Mouse (Mus musculus) thymus, postnatal 4 days (tissue): ENCODE measurements around the gene Hoxa10.
A peak's percentile ranks its signal among the peaks of the same experiment; 100 is the strongest.

ENCODE experiments used
- DNase-seq: peaks from one replicate; pipeline ENCODE4 v3.0.0; 2021

Hoxa10 gene

DNA sequence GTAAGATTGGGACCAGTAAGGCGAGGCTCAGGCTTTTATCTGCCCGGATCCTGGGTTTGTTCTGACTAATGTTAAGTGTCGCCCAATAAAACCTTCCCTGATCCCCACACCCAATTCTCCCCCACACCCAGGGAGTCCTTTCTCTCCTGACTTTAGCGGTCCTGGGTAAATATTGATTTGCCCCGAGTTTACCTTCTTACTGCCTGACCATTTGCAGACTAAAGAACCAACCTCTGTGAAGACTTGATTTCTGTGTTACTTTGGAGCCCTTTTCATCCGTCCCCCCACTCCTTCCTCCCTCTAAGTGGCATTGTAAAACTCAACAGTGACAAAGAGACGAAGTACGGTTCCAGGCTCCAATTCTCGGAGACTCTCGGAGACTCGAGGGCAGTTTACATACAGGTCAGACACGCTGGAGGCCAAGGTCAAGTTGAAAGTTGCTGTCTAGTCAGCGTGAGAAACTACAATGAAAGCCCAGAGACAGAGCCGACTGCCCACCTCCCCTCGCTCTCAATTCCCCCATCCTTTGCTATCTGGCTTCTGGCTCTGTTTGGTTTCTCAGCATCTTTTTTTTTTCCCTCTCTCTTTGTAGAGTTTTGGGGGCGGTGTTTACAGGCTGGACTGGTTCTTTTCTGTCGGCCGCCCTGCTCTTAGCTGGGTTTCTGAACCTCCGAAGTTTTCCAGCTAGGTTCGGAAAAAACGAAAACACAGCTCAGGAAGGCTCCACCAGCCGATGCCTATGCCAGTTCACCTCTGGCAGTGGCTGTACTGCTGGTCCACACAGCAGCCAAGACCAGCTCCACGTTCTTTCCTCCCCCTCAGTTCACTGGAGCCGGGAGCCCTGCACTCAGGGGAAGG, 22.0 kb upstream of the Hoxa10 start:
- DNase-seq: peak; percentile 26

DNA sequence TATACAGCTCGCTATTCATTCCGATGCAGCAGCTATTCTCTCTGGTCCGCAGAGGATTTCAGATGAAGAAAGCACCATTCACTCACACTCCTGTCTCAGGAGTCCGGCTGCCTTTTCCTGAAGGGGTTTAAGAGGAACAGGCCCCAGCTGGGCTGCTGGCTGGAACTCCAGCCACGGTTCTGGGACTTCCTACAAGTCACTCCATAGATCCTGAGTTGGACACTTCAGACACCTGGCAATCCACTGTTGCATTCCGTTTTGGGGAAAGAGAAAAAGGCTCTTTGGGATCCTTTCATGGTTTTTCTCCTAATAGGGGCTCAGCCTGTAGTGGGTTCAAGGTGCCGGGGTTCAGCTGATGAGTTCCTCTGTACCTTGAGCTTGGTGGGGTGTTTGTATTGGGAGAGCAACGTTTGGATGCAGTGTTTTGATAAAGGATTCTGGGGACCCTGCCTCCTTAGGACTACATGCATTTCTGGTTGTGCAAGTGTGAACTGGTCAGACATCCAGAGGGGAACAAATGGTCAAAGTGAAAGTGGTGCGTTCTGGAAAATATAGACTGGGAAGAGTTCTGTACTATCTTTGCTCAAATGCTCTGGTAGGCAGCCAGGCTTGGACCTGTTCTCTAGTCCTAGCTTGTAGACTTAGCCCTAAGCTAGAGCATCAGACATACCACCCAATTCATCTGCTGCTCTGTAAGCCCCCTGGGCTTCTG, 21.3 kb upstream of the Hoxa10 start:
- DNase-seq: no peak

DNA sequence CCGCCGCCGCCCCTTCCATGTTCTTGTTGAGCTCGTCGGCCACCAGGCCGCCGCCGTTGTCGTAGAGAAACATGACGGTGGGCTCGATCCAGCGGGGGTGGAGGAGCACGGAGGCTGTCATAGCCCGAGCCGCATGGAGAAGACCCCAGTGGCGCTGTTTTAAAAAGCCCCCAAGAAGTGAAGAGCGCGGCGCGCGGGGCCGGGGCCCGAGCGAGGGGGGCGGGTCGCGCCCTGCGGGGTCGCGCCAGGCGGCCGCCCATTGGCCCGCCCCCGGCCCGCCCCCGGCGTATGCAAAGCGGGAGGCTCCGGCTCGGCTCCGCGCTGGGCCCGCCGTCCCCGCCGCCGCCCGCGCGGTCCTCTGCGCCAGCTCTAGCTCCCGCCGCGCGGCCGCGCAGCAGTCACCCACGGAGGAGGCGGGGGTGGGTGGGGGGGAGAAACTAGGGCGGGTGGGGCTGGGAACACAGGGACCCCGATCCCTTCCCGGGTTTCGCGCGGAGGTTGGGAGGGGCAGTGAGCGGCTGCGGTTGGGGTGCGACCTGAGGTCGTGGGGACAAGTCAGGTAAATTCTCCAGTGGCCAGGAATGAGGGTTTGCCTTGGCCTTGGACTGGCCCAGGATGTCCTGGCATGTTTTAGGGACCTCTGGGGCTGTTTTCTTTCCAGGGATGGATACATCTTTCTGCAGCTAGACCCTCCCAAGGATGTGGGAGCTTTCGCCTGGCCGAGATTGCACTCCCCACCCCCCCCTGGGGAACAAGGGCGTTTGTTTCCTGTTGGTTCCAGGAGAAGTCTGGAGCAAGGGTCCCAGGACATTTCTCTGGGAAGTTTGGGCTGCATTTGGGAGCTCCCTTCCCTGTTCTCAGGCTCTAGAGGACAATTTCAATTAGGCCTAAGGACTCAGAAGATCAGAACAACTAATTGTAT, 20.3 kb upstream of the Hoxa10 start, which contains the start of gene Hoxa13:
Gene Hoxa13, minus strand, starts transcription at position 227 of the 922 bp plus-strand sequence.
- DNase-seq: peak; percentile 83

DNA sequence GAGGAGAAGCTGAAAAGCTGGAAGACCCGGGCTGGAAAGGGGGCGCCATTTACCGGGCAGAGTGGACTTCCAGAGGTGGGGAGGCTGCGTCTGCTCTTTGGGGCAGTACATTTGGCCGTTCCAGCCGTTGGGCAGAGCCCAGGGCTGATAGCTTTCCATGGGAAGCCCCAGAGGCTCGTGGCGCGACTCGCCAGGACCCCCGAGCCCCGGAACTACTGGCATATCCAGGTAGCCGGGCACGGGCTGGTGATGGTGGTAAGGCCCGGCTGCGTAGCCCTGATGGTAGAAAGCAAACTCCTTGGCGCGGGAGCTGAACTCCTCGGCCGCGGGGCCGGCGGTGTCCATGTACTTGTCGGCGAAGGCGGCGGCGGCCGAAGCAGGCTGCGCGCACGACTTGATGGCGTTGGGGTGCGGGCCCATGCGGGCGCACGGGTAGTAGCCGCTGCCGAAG, 19.2 kb upstream of the Hoxa10 start:
- no peak for DNase-seq

DNA sequence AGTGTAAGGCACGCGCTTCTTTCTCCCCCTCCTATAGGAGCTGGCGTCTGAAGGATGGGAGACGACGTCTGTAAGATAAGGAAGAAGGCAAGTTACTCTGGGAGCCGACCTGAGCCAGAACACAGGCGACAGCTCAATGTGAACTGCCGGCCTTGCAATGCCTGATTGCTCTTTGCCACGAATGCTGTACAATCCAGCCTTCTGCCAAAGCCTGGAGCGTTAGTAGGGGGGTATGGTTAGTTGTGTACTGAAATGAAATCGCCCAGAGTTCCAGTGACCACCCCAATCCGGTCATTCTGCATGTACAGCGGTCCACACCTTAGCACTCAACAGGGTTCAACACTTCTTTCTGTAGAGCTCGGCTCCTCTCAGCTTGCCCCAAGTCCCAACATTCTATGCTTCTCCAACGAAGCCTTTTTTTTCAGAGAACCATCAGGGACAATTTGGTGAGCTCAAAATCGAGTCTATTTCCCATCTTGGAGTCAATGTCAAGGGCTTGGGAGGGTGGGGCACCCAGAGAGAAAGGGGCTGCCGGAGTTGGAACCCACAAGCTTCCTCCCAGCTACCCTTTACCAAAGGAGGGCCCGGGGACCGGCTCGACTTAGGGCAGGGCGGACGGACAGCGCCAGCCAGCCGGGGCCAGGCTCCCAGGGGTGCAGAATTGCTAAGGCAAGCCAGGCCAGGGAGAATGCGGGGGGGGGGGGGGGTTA, 18.6 kb upstream of the Hoxa10 start:
- peak; percentile 42 for DNase-seq

DNA sequence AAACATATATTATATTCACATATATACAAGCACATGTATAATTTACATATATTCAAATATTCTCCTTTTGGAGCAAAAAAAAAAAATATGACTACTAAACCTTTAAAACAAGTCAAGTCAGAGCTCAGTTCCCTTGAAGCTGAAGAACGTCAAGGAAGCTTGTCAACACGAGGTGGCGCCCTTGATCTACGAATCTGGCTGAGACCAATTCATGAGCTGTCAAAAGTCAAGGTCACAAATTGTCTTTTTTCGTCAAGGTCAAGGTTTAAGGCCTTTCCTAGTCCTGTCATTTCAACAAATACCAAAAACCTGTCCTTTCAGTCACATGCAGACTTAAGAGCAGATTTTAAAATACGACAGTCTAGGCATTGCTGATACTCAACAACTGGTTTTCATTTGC, 16.3 kb upstream of the Hoxa10 start:
- peak; percentile 94 for DNase-seq

DNA sequence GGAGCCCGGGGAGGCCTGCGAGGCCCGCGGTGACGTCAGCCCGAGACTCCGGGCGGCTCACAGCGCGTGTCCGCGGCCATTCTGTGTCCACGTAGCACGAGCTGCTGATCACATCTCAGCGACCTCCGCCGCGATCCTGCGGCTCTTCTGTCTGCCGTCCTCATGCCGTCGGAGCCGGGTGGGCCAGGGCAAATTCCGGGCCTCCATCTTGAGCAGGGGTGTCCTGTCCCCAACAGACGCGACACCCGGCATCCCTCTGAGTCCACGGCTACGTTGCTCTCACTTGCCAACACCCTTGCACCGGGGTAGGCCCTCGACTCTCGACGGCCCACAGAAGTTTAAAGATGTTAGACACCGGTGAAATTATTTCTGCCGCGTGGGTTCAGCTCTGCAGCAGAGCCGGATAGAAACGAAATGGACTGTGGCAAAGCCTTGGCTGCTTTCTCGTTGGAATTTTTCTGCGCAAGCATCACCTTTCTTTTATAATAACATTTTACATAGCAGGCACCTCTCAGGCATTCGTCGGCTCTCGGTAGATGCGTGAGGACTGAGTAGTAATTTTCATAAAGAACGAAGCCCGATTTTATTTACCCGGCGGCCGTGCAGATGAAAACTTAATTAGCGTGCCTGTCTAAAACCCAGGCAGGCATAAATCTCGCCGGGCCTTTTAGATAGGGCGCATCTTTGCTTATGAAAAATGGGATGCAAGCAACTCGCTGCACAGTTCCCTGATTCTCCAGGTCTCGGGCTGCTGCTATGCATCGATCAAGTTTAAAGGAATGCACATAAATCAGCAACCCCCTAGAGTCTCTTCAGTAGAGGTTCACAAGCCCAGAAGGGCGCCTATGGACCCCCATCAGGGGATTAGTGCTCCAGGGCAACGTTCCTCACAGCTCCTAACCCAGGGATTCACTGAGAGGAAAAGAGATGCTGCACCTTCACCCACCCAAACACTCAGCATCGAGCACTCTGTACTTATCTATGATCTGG, 13.2 kb upstream of the Hoxa10 start:
- peak; percentile 47 for DNase-seq

DNA sequence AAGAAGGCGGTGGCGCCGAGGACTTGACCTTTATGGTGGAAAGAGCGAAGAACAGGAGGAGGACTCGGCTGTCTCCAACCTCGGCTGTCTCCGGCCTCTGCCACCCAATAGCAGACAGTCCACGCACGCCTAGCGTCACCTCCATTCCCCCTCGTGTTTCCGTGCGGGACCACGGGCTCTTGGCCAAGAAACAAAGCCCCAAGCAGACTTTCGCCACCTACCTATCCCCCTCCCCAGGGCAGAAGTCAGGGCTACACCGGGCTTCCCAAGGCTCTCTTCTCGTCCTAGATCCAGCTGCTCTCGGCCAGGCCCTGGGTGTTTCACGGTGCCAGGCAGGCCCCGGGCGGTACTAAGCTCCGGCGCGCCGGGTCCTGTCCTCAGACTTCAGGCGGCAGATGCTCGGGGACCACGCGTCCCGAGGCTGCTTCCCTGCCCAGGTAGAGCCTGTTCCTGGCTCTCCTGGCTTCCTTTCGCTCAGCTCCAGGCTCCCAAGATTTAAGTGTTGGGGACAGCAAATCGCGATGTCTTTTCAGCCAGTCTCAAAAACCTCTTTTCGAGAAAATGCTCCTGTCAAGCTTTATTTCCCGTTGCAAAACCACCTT, 12.2 kb upstream of the Hoxa10 start:
- peak; percentile 38 for DNase-seq

DNA sequence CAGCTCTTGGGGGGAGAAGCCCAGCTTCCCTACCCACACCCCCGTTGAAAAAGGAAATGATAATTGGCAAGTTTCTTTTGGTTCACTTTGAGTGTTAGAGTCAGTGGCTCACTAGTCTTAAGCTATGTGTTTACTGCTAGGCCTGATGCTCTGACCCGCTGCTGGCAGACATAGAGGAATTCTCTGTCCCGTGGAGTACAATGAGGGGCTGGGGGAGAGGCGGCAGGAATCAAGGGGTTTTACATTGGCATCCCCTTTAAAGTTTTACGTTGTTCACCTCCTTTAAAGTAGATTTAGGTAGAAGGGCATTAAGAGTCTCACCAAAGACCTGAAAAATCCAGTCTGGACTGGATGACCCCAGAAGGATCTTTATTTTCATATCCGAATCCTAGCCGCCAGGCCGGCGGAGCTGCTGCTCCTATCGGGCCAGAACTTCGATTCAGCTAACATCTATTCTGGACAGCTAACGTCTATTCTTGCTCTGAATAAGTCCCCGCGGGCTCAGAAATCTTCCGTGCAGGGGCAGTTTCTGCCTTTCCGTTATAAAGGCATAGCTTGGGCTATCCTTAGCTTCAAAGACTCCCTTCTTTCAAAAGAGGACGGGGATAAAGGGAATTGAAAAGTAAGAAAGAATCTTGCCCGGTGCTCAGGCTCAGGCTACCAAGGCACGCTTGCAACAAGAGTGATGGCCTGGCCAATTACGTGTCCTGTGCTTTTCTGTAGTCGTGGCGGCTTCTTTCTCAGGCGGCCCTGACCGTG, 11.5 kb upstream of the Hoxa10 start:
- no peak for DNase-seq

DNA sequence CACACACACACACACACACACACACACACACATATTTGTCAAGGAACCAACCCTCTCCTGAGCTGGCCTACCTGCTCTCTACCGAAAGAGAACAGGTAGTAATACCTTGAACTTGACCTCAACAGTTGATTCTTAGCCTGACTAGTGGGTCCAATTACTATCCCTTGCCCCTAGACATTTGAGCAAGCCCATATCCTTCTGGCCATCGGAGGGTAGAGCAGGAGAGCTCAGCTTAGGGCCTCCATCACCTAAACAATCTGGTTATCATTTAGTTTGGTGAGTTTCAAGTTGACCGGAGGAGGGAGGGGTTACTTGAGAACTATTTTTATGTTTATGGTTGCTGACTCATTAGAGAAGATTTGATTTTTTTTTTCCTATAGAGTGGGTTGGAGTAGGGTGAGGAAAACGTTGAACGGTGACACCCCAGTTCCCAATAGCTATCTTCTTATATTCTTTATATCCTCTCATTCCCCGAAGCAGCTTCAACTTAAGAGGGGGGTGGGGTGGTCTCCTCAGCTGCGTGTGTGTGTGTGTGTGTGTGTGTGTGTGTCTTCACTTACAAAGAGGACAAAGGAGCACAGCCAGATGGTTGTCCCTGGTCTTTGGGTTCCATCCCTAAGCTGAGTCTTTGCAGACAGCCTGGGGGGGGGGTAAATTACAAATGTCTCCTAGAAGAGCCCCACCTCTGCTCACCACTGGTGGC, 10.7 kb upstream of the Hoxa10 start:
- peak; percentile 3 for DNase-seq

DNA sequence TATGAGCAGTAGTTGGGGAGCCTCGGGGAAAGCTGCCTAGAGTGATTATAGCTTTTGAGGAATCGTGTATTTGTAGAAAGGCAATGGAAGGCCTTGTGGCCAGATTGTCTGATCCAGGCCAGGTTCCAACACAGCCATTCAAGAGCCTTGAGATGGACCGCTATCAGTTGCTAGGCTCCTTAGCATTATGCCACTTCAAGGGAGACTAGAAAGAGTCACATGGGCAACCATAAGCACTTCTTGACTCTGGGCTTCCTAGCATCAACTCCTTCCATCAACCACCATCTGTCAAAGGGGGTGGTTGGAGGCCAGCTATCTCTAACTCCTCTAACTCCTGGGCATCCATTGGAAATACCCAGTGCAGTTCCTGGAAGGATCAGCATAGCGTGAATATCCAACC, 9.2 kb upstream of the Hoxa10 start:
- no peak for DNase-seq

DNA sequence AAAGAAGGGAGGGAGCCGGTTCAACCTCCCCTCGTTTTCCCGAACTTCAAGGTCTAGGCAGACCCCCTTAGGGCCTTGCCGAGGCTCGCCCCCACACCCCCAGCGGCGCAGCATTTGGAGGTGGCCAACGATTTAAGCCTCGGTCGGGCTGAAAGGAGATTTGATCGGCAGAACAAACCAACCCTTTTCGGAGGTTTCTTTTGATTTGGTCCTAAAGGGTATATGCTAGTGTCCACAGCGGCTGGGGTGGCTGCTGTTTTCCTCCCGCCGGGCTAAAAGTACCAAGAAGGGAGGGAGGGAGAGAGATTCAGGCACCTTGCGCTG, 8.7 kb upstream of the Hoxa10 start:
- no peak for DNase-seq

DNA sequence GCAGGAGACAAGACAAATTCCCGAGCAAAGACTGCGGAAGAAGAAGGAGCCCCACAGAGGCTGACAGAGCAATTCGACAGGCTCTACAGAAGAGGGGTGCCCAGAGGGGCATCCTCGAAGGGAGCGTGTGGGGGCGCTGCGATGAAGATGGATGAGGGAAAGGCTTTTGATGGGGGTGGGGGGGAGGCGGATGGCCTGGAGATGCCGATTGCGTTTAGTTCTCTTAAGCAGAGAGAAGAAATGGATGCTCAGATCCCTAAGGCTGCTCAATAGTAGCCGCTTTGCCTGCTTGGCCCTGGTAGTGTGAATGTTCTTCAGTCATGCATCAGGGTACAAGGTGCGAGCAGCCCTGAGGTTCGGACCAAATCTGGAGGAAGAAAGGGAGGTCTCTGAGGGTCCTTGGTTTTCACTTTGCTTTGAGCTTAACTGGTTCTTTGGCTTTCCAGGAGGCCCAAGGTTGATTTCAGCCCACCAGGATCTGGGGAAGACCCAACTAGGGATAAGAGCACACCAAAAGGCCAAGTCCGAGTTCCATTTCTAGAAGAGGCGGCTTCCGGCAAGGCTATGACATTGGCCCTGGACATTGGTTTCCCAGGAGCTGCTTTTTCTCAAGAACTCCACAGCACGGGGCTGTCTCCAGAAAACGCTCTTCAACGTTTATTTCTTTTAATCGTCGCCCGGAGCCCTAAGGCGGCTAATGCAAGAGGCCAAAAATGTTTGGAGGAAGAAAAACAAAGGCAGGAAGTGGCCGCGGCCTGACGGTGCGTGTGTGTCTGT, 8.2 kb upstream of the Hoxa10 start:
- peak; percentile 13 for DNase-seq

DNA sequence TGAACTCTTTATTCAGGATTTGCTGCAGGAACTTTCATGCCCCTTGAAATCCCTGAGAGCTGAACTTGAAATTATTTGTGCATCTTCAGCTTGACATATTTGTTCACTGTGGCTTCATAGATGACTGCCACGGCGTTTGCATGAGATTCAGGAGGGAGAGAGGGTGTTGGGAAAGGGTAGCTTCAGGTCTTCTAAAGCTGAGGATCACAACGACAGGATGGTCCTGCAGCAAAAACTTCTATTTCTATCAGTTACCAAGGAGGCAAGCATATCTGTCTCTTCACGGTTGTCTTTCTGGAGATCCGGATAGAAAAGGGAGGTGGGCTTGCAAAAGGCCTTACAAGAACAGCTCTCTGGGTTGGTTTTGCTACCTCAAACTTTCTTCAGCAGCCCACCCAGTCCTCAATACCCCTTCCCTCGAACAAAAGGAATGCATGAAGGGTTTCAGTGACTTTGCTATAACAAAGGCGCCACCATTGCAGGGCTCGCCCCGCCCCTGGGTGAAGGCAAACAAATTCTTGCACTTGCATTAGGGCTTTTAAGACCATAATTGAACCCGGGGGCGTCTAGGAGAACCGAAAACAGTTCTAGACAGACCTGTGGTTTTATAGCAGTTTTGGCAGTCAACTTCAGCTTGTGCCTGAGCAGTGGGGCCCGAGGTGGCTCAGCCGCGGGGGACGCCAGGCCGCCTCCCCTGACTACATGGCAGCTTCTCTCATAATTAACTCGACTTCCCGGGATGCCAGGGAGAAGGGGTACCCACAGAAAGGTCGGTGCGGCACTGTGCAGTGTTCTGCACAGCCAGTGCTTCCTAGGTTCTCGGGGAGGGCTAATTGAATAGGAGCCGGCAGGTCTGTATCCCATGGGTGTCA, 7.3 kb upstream of the Hoxa10 start:
- peak; percentile 23 for DNase-seq

DNA sequence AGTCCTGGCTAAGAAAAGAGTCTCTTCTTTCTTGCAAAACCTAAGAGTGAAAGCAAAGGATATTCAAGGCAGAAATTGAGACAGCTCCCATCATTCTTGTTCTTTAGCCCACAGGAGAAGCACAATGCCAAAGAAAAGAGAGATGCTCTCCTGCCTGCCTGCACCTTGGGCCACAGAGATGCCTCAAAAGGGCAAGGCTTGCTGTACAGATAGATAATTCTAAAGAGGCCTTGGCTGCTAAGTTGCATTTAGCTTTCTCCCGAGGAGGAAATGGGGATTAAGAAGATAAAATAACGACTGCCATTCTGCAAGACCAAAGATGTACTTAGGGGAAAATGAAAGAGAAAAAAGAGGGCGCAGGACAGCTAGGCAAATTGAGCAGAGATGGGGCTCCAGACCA, 6.3 kb upstream of the Hoxa10 start:
- peak; percentile 4 for DNase-seq

DNA sequence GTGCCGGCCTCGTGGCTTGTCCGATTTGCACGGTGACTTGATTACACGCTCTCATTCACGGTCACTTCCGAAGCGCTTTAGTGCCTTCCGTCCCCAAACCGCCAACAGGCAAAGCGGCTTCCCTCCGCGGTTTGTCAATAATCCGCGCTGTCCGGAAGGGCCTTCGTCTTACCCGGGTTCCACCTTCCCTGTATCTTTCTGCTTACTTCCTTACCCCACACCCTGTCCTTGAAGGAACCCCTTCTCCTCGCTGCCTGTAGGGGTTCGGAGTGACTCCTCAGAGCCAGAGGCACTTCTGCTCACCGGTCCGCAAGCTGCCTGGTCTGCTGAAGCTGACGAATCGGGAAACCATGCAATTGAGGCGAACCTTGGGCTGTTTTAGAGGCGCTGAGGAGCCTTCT, 5.7 kb upstream of the Hoxa10 start:
- peak; percentile 28 for DNase-seq

DNA sequence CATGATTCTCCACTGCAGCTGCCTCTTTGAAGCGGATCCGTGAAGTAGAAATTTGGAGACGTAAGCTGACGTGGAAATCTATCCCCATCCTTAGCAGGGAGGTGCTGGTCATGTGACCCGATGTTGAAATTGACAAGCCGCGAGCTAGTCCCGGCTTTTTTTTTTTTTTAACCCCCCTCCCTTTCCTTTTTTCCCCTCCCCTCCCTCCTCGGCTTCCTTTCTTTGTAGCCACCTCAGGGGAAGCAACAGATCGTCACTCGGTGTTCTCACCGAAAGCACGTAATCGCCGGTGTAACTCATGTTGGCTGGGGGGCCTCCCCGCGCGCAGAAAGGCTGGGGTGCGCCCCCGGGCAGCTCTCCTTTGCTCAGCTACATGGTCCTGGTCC, 5.1 kb upstream of the Hoxa10 start, which contains the start of gene Hoxa11:
Gene Hoxa11, minus strand, starts transcription at position 54 of the 386 bp plus-strand sequence.
- no peak for DNase-seq
